Mouse (Mus musculus): ENCODE results near the gene Mb. TPM values are rescaled to one million over a fixed set of nuclear protein-coding genes. Genes with fewer than 3 reads are reported as not detected.
"Not testable (repeated sequence)": the region's sequence is repeated elsewhere in the genome, so short reads cannot be mapped to it uniquely, and the experiment has no call there.

The Mb gene
- polyA plus RNA-seq, 1 experiment from 2014 or later = 0.84 TPM

- Histone ChIP-seq H3K4me2 (replicated peaks; ENCODE audit: low read depth, low read length) (no peak overlapping the region), H3K27ac (ENCODE audit: low read length) (no peak overlapping the region), H3K27me3 (replicated peaks; ENCODE audit: insufficient read depth, low read length) (no peaks in the 10 kb centered on the region), H3K9ac (replicated peaks; ENCODE audit: low read depth) (no peak overlapping the region), H3K9me3 (ENCODE audit: low read length) (no peaks in the 10 kb centered on the region), H3K36me3 (ENCODE audit: insufficient read depth, low read length) (no peaks in the 10 kb centered on the region), H3K4me3 (ENCODE audit: low read depth, low read length) (no peak overlapping the region), H3K4me1 (ENCODE audit: insufficient read depth, low read depth, low read length) (no peaks in the 10 kb centered on the region)
- DNase-seq (ENCODE audit: low spot score) = no peak
- TF ChIP-seq EP300 (IDR thresholded peaks at IDR 0.05) = no peak
- TF ChIP-seq CTCF (IDR thresholded peaks at IDR 0.05) = no peak
- no peak for ATAC-seq
- 86% methylated on average over 11 of the region's 11 CpGs for WGBS
These were observed 20.3 kb upstream of the Mb start for GRCm38 (mm10) chr15:77070745-77071268.

GRCm38 (mm10) chr15:77069019-77069418 lies 18.5 kb upstream of the Mb start:
- Histone ChIP-seq H3K4me2 (replicated peaks; ENCODE audit: low read depth, low read length) (no peak overlapping the region), H3K27ac (ENCODE audit: low read length) (no peak overlapping the region), H3K4me3 (ENCODE audit: low read depth, low read length) (no peak overlapping the region), H3K4me1 (ENCODE audit: insufficient read depth, low read depth, low read length) (no peaks in the 10 kb centered on the region), H3K27me3 (replicated peaks; ENCODE audit: insufficient read depth, low read length) (no peaks in the 10 kb centered on the region), H3K9me3 (ENCODE audit: low read length) (no peaks in the 10 kb centered on the region), H3K36me3 (ENCODE audit: insufficient read depth, low read length) (no peaks in the 10 kb centered on the region), H3K9ac (replicated peaks; ENCODE audit: low read depth) (no peak overlapping the region)
- WGBS = 76% methylated on average over 3 of the region's 3 CpGs
- DNase-seq (ENCODE audit: low spot score) = peak; percentile 25
- TF ChIP-seq CTCF (IDR thresholded peaks at IDR 0.05) = no peak
- no peak for TF ChIP-seq EP300 (IDR thresholded peaks at IDR 0.05)
- no peak for ATAC-seq

GRCm38 (mm10) chr15:77068439-77068861 lies 18.0 kb upstream of the Mb start:
- peak; percentile 16 for DNase-seq (ENCODE audit: low spot score)
- H3K4me1 ChIP-seq (ENCODE audit: insufficient read depth, low read depth, low read length) = no peaks in the 10 kb centered on the region
- H3K4me3 ChIP-seq (ENCODE audit: low read depth, low read length) = no peak overlapping the region
- no peak overlapping the region for H3K27ac ChIP-seq (ENCODE audit: low read length)
- no peaks in the 10 kb centered on the region for H3K36me3 ChIP-seq (ENCODE audit: insufficient read depth, low read length)
- no peaks in the 10 kb centered on the region for H3K9me3 ChIP-seq (ENCODE audit: low read length)
- ATAC-seq = 0 out of 2 replicates have a peak, but pooled peaks have one; percentile 21
- no peak overlapping the region for H3K4me2 ChIP-seq (replicated peaks; ENCODE audit: low read depth, low read length)
- H3K9ac ChIP-seq (replicated peaks; ENCODE audit: low read depth) = no peak overlapping the region
- TF ChIP-seq CTCF (IDR thresholded peaks at IDR 0.05) = peak; percentile 51
- TF ChIP-seq EP300 (IDR thresholded peaks at IDR 0.05) = no peak
- H3K27me3 ChIP-seq (replicated peaks; ENCODE audit: insufficient read depth, low read length) = no peaks in the 10 kb centered on the region
- 53% methylated on average over 3 of the region's 3 CpGs for WGBS

- ATAC-seq (no peak), DNase-seq (ENCODE audit: low spot score) (no peak)
- H3K4me2 ChIP-seq (replicated peaks; ENCODE audit: low read depth, low read length) = no peak overlapping the region
- TF ChIP-seq EP300 (IDR thresholded peaks at IDR 0.05) (no peak), CTCF (IDR thresholded peaks at IDR 0.05) (no peak)
- no peaks in the 10 kb centered on the region for H3K4me1 ChIP-seq (ENCODE audit: insufficient read depth, low read depth, low read length)
- H3K4me3 ChIP-seq (ENCODE audit: low read depth, low read length) = no peak overlapping the region
- H3K9ac ChIP-seq (replicated peaks; ENCODE audit: low read depth) = no peak overlapping the region
- no peaks in the 10 kb centered on the region for H3K9me3 ChIP-seq (ENCODE audit: low read length)
- 60% methylated on average over 6 of the region's 6 CpGs for WGBS
- no peak overlapping the region for H3K27ac ChIP-seq (ENCODE audit: low read length)
- H3K36me3 ChIP-seq (ENCODE audit: insufficient read depth, low read length) = no peaks in the 10 kb centered on the region
- no peaks in the 10 kb centered on the region for H3K27me3 ChIP-seq (replicated peaks; ENCODE audit: insufficient read depth, low read length)
These were observed 15.8 kb upstream of the Mb start for GRCm38 (mm10) chr15:77066233-77066632.

GRCm38 (mm10) chr15:77065259-77065852 lies 14.9 kb upstream of the Mb start:
- no peak overlapping the region for H3K4me2 ChIP-seq (replicated peaks; ENCODE audit: low read depth, low read length)
- no peaks in the 10 kb centered on the region for H3K27me3 ChIP-seq (replicated peaks; ENCODE audit: insufficient read depth, low read length)
- no peaks in the 10 kb centered on the region for H3K4me1 ChIP-seq (ENCODE audit: insufficient read depth, low read depth, low read length)
- ATAC-seq = peak; percentile 77
- no peak overlapping the region for H3K4me3 ChIP-seq (ENCODE audit: low read depth, low read length)
- 66% methylated on average over 6 of the region's 6 CpGs for WGBS
- DNase-seq (ENCODE audit: low spot score) = peak; percentile 73
- H3K27ac ChIP-seq (ENCODE audit: low read length) = no peak overlapping the region
- TF ChIP-seq CTCF (IDR thresholded peaks at IDR 0.05) (no peak), EP300 (IDR thresholded peaks at IDR 0.05) (no peak)
- H3K36me3 ChIP-seq (ENCODE audit: insufficient read depth, low read length) = no peaks in the 10 kb centered on the region
- no peaks in the 10 kb centered on the region for H3K9me3 ChIP-seq (ENCODE audit: low read length)
- H3K9ac ChIP-seq (replicated peaks; ENCODE audit: low read depth) = no peak overlapping the region

GRCm38 (mm10) chr15:77062746-77063145 lies 12.3 kb upstream of the Mb start:
- DNase-seq (ENCODE audit: low spot score) = no peak
- no peaks in the 10 kb centered on the region for H3K36me3 ChIP-seq (ENCODE audit: insufficient read depth, low read length)
- H3K4me3 ChIP-seq (ENCODE audit: low read depth, low read length) = no peak overlapping the region
- H3K9ac ChIP-seq (replicated peaks; ENCODE audit: low read depth) = no peak overlapping the region
- H3K9me3 ChIP-seq (ENCODE audit: low read length) = no peaks in the 10 kb centered on the region
- ATAC-seq = no peak
- H3K27ac ChIP-seq (ENCODE audit: low read length) = no peak overlapping the region
- H3K27me3 ChIP-seq (replicated peaks; ENCODE audit: insufficient read depth, low read length) = no peaks in the 10 kb centered on the region
- TF ChIP-seq EP300 (IDR thresholded peaks at IDR 0.05) (no peak), CTCF (IDR thresholded peaks at IDR 0.05) (no peak)
- H3K4me2 ChIP-seq (replicated peaks; ENCODE audit: low read depth, low read length) = no peak overlapping the region
- no peaks in the 10 kb centered on the region for H3K4me1 ChIP-seq (ENCODE audit: insufficient read depth, low read depth, low read length)

GRCm38 (mm10) chr15:77059416-77059815 lies 8.9 kb upstream of the Mb start:
- H3K27ac ChIP-seq (ENCODE audit: low read length); ATAC-seq; H3K36me3 ChIP-seq (ENCODE audit: insufficient read depth, low read length); H3K27me3 ChIP-seq (replicated peaks; ENCODE audit: insufficient read depth, low read length); H3K4me1 ChIP-seq (ENCODE audit: insufficient read depth, low read depth, low read length); DNase-seq (ENCODE audit: low spot score); H3K9me3 ChIP-seq (ENCODE audit: low read length); H3K9ac ChIP-seq (replicated peaks; ENCODE audit: low read depth); H3K4me3 ChIP-seq (ENCODE audit: low read depth, low read length); H3K4me2 ChIP-seq (replicated peaks; ENCODE audit: low read depth, low read length): not testable (repeated sequence)
- 87% methylated on average over 4 of the region's 4 CpGs for WGBS

All from lung, postnatal 0 days (tissue).